Mouse (Mus musculus) activated CD4-positive, CD25-positive, alpha-beta regulatory T cell, adult 9 weeks (primary cell): ENCODE results near the gene Zscan22. TPM values are rescaled to one million over a fixed set of nuclear protein-coding genes. Genes with fewer than 3 reads are reported as not detected.

Experiments used
- polyA plus RNA-seq: library from polyadenylated mRNA; unstranded; fragments of 100-300 nt; shearing (Covaris generic); gene quantifications from one replicate; pipeline ENCODE4 v1.2.1, GENCODE M21; 2017

Gene Zscan22
- 15.3 TPM for polyA plus RNA-seq

GRCm38 (mm10) chr7:12897655-12898410 lies at the start of gene Zscan22:
Gene Zscan22, plus strand, starts transcription at chr7:12897815.

GRCm38 (mm10) chr7:12880911-12881660 lies 16.5 kb upstream of the Zscan22 start, which contains the start of gene Zfp128:
Gene Zfp128, plus strand, starts transcription at chr7:12881177.

DNA sequence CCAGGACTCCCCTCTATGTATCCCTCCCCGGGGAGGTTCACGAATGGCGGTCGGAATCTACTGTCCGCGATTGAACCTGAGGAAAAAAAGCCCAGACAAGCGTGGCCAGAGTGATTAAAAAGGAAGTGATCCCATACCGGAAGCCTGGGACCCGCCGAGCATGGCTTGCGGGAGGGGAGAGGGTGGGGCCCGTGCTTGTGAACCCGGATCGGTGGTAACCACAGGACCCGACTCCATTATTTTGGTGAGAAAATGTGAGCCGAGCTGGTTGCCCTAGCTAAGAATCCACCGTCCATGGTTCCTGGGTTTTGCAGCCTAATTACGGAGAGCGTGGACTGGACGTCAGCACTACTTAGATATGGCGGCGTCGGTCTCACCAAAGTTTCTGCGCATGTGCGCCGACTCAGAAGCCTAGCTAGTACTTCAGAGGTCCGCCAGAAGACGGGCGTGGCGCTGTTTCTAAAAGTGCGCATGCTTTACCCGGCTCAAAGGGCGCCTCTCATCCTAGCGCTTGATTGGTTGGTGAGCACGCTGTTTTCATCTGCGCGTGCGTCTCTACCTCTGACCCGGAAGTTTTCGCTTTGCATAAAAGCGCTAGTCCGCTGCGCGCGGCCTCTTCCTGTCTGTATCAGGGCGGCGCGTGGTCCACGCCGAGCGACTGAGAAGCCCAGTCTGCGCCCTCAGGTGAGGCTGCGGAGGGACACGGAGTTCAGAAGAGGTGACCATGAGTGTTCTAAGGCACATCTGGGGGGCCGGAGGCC lies 24.3 kb downstream of the Zscan22 start, which contains the start of gene Rps5:
TSS of gene Rps5 (plus strand) at position 586 of the 761 bp plus-strand sequence.

GRCm38 (mm10) chr7:12927191-12927680 lies 29.6 kb downstream of the Zscan22 start, which contains the start of gene Rnf225:
Gene Rnf225, plus strand, starts transcription at chr7:12927416.

Other genes with a start within 250 kb of the Zscan22 start
- gene Vmn2r55, start 212.8 kb upstream of the Zscan22 start, polyA plus RNA-seq: not detected
- 0.05 TPM for gene Vmn2r56, start 162.8 kb upstream of the Zscan22 start, polyA plus RNA-seq
- gene Zscan18, start 94.2 kb upstream of the Zscan22 start, polyA plus RNA-seq: 1.0 TPM
- gene Zfp329, start 79.0 kb upstream of the Zscan22 start, polyA plus RNA-seq: 17.0 TPM
- gene Zfp110, start 63.1 kb upstream of the Zscan22 start, polyA plus RNA-seq: 82.7 TPM
- gene Zfp128, start 16.6 kb upstream of the Zscan22 start, polyA plus RNA-seq: 4.1 TPM
- gene Rps5, start 24.5 kb downstream of the Zscan22 start, polyA plus RNA-seq: 1,099 TPM
- not detected for gene Rnf225, start 29.6 kb downstream of the Zscan22 start, polyA plus RNA-seq
- 8.2 TPM for gene Zfp324, start 68.0 kb downstream of the Zscan22 start, polyA plus RNA-seq
- gene Zfp446, start 80.0 kb downstream of the Zscan22 start, polyA plus RNA-seq: 11.9 TPM
- gene Slc27a5, start 100.4 kb downstream of the Zscan22 start, polyA plus RNA-seq: not detected
- gene Trim28, start 101.3 kb downstream of the Zscan22 start, polyA plus RNA-seq: 32.3 TPM
- gene Zbtb45, start 112.2 kb downstream of the Zscan22 start, polyA plus RNA-seq: 5.5 TPM
- gene Chmp2a, start 137.0 kb downstream of the Zscan22 start, polyA plus RNA-seq: 276 TPM
- gene Ube2m, start 140.5 kb downstream of the Zscan22 start, polyA plus RNA-seq: 10.8 TPM
- 0.79 TPM for gene Mzf1, start 156.9 kb downstream of the Zscan22 start, polyA plus RNA-seq
- not detected for gene Vmn1r85, start 197.4 kb downstream of the Zscan22 start, polyA plus RNA-seq
- not detected for gene Vmn1r86, start 222.1 kb downstream of the Zscan22 start, polyA plus RNA-seq
- not detected for gene Vmn1r87, start 242.3 kb downstream of the Zscan22 start, polyA plus RNA-seq